ENCODE assay signal across 9 mouse cellular contexts in genomic region chr6:49216811-49217542, GRCm38 (mm10). TPM values are rescaled to one million over a fixed set of nuclear protein-coding genes. Genes with fewer than 3 reads are reported as not detected.
DNase-seq lines count a peak whose midpoint lies in the region; ATAC-seq and TF ChIP-seq lines count a peak whose summit lies in the region.
"Had no signal": no experiment of that assay in that cellular context is flagged by ENCODE, and none has a peak within 500 bp of the region (broad histone marks: within the 10 kb centered on the region; RNA-seq: fewer than 3 reads in every experiment).

No protein-coding gene starts in this region.

- no peak for TF ChIP-seq CTCF in lung, embryonic 14.5 days (IDR thresholded peaks at IDR 0.05; ENCODE audit: low read depth)
- TF ChIP-seq CTCF in midbrain, postnatal 0 days (IDR thresholded peaks at IDR 0.05): no peak
- TF ChIP-seq CTCF in gastrocnemius, adult 2 months (IDR thresholded peaks at IDR 0.05): no peak
- no peak for TF ChIP-seq CTCF in cerebellum, adult 2 months (IDR thresholded peaks at IDR 0.05; ENCODE audit: borderline replicate concordance, insufficient read depth, low read depth, low read length)

- no peak for ATAC-seq in lung, embryonic 14.5 days (ENCODE audit: insufficient read depth)
- no peak for ATAC-seq in embryonic facial prominence, embryonic 14.5 days (ENCODE audit: low read depth)
- ATAC-seq in intestine, embryonic 14.5 days (replicated peaks; ENCODE audit: low FRiP score, low TSS enrichment, low read depth): no peak
- ATAC-seq in midbrain, postnatal 0 days (ENCODE audit: low FRiP score): no peak

- H3K4me3 ChIP-seq in lung, embryonic 14.5 days (ENCODE audit: low read depth, low read length): peak overlapping the region; percentile 64
- peak overlapping the region; percentile 64 for H3K4me3 ChIP-seq in embryonic facial prominence, embryonic 14.5 days (ENCODE audit: low read depth, low read length)
- peak overlapping the region; percentile 97 for H3K4me3 ChIP-seq in intestine, embryonic 14.5 days (ENCODE audit: low read depth, low read length)
- H3K4me3 ChIP-seq in midbrain, postnatal 0 days (ENCODE audit: low read depth, low read length): peak overlapping the region; percentile 35
- no peak overlapping the region for H3K4me3 ChIP-seq in gastrocnemius, adult 2 months
- no peak overlapping the region for H3K4me3 ChIP-seq in cerebellum, adult 2 months (replicated peaks; ENCODE audit: insufficient read depth, low read depth, low read length)

- 3% methylated on average over 11 of the region's 11 CpGs for WGBS in lung, embryonic 14.5 days
- 5% methylated on average over 11 of the region's 11 CpGs for WGBS in embryonic facial prominence, embryonic 14.5 days
- 2% methylated on average over 11 of the region's 11 CpGs for WGBS in intestine, embryonic 14.5 days
- 8% methylated on average over 11 of the region's 11 CpGs for WGBS in midbrain, postnatal 0 days
- 14% methylated on average over 11 of the region's 11 CpGs for WGBS in cerebellum, adult 2 months

- TF ChIP-seq POLR2A in cerebellum, adult 2 months (IDR thresholded peaks at IDR 0.05; ENCODE audit: borderline replicate concordance, insufficient read depth, low read length): no peak

- 0 out of 2 replicates have a peak, but pooled peaks cover 4% of the 10 kb centered on the region for H3K4me1 ChIP-seq in lung, embryonic 14.5 days (ENCODE audit: insufficient read depth)
- H3K4me1 ChIP-seq in embryonic facial prominence, embryonic 14.5 days (ENCODE audit: control insufficient read depth, insufficient read depth, low read length): peaks cover 10% of the 10 kb centered on the region
- no peaks in the 10 kb centered on the region; the same call in 1 of the 2 replicates for H3K4me1 ChIP-seq in intestine, embryonic 14.5 days (replicated peaks; ENCODE audit: control insufficient read depth, insufficient read depth, low read length)
- H3K4me1 ChIP-seq in midbrain, postnatal 0 days (ENCODE audit: insufficient read depth, low read length): no peaks in the 10 kb centered on the region
- H3K4me1 ChIP-seq in cerebellum, adult 2 months (ENCODE audit: control insufficient read depth, insufficient read depth, low read length): no peaks in the 10 kb centered on the region

- H3K27ac ChIP-seq in lung, embryonic 14.5 days (ENCODE audit: low read depth): peak overlapping the region; percentile 97
- peak overlapping the region; percentile 94 for H3K27ac ChIP-seq in embryonic facial prominence, embryonic 14.5 days (replicated peaks; ENCODE audit: low read depth, low read length)
- peak overlapping the region; percentile 95 for H3K27ac ChIP-seq in intestine, embryonic 14.5 days (ENCODE audit: low read depth)
- H3K27ac ChIP-seq in midbrain, postnatal 0 days (ENCODE audit: low read depth, low read length): no peak overlapping the region
- no peak overlapping the region for H3K27ac ChIP-seq in gastrocnemius, adult 2 months
- H3K27ac ChIP-seq in cerebellum, adult 2 months (ENCODE audit: insufficient read depth, low read length): no peak overlapping the region

- peak overlapping the region; percentile 83 for H3K4me2 ChIP-seq in lung, embryonic 14.5 days
- peak overlapping the region; percentile 90 for H3K4me2 ChIP-seq in embryonic facial prominence, embryonic 14.5 days (ENCODE audit: low read depth, low read length)
- peak overlapping the region; percentile 86 for H3K4me2 ChIP-seq in intestine, embryonic 14.5 days (ENCODE audit: low read length)
- H3K4me2 ChIP-seq in midbrain, postnatal 0 days (ENCODE audit: low read depth, low read length, poor library complexity, severe bottlenecking): peak overlapping the region; percentile 38

- H3K9me3 ChIP-seq in lung, embryonic 14.5 days (ENCODE audit: low read depth, low read length): no peaks in the 10 kb centered on the region
- H3K9me3 ChIP-seq in embryonic facial prominence, embryonic 14.5 days (ENCODE audit: control insufficient read depth, low read length): no peaks in the 10 kb centered on the region
- no peaks in the 10 kb centered on the region for H3K9me3 ChIP-seq in intestine, embryonic 14.5 days (ENCODE audit: control insufficient read depth, low read length)
- H3K9me3 ChIP-seq in midbrain, postnatal 0 days (ENCODE audit: low read length): no peaks in the 10 kb centered on the region

- no peak for DNase-seq in lung, embryonic 14.5 days
- no peak for DNase-seq in lung, postnatal 25 days (ENCODE audit: low spot score)
- no peak for DNase-seq in embryonic facial prominence, embryonic 14.5 days (ENCODE audit: low spot score)
- DNase-seq in intestine, embryonic 14.5 days (ENCODE audit: low spot score): no peak
- no peak for DNase-seq in midbrain, postnatal 0 days (ENCODE audit: low spot score)
- no peak for DNase-seq in gastrocnemius, adult 2 months
- no peak for DNase-seq in cerebellum, adult 2 months
- DNase-seq in right cerebral cortex, adult 2 months (ENCODE audit: low spot score in 2 of 2): no peak

- H3K36me3 ChIP-seq in lung, embryonic 14.5 days (ENCODE audit: insufficient read depth): no peaks in the 10 kb centered on the region
- no peaks in the 10 kb centered on the region for H3K36me3 ChIP-seq in embryonic facial prominence, embryonic 14.5 days (ENCODE audit: control insufficient read depth, insufficient read depth, low read length)
- no peaks in the 10 kb centered on the region for H3K36me3 ChIP-seq in intestine, embryonic 14.5 days (ENCODE audit: control insufficient read depth, insufficient read depth, low read length)
- no peaks in the 10 kb centered on the region for H3K36me3 ChIP-seq in midbrain, postnatal 0 days (ENCODE audit: insufficient read depth, low read length)

- H3K9ac ChIP-seq in lung, embryonic 14.5 days: peak overlapping the region; percentile 74
- H3K9ac ChIP-seq in embryonic facial prominence, embryonic 14.5 days (ENCODE audit: low read depth, low read length): peak overlapping the region; percentile 77
- peak overlapping the region; percentile 75 for H3K9ac ChIP-seq in intestine, embryonic 14.5 days (ENCODE audit: low read length)
- no peak overlapping the region for H3K9ac ChIP-seq in midbrain, postnatal 0 days (replicated peaks; ENCODE audit: low read length, poor library complexity, severe bottlenecking)

- H3K27me3 ChIP-seq in lung, embryonic 14.5 days (ENCODE audit: insufficient read depth, low read length): no peaks in the 10 kb centered on the region
- H3K27me3 ChIP-seq in embryonic facial prominence, embryonic 14.5 days (replicated peaks; ENCODE audit: control insufficient read depth, insufficient read depth, low read length): no peaks in the 10 kb centered on the region
- no peaks in the 10 kb centered on the region for H3K27me3 ChIP-seq in intestine, embryonic 14.5 days (replicated peaks; ENCODE audit: control insufficient read depth, insufficient read depth, low read length)
- H3K27me3 ChIP-seq in midbrain, postnatal 0 days (ENCODE audit: insufficient read depth, low read length): peaks cover 10% of the 10 kb centered on the region; the same call in 1 of the 2 replicates
- peaks cover 33% of the 10 kb centered on the region; the same call in 1 of the 2 replicates for H3K27me3 ChIP-seq in cerebellum, adult 2 months (ENCODE audit: control insufficient read depth, insufficient read depth, low read length)

- intact Hi-C loops in gastrocnemius, adult 2 months (cut with DNase I): loop anchor here (5.0 kb wide), 1 partner anchor 100 kb away; the partner anchor contains the start of gene Ccdc126

RNA-seq across cellular contexts. Expression of gene Igf2bp3, which starts 2.2 kb away (rescaled TPM):
- 62.4 and 67.5 TPM in 2 replicates for polyA plus RNA-seq in lung, embryonic 14.5 days (2014; fragmentation: Nextera tagmentation; extraction: Ambion mirVana)
- 49.4 and 61.6 TPM in 2 replicates for polyA plus RNA-seq in embryonic facial prominence, embryonic 14.5 days (2014; fragmentation: Nextera tagmentation; extraction: Ambion mirVana)
- 105 and 111 TPM in 2 replicates for polyA plus RNA-seq in intestine, embryonic 14.5 days (2014; fragmentation: Nextera tagmentation; extraction: Ambion mirVana)
- 5.4 and 7.4 TPM in 2 replicates for total RNA-seq in midbrain, postnatal 0 days (2014; rRNA removed)
- polyA plus RNA-seq in midbrain, postnatal 0 days (2015; fragmentation: Nextera tagmentation; extraction: Ambion mirVana): 8.8 and 10.6 TPM in 2 replicates
- total RNA-seq in gastrocnemius, adult 2 months (2021): under 1 TPM; 0.06 to 0.13 TPM
- polyA plus RNA-seq in cerebellum, adult 2 months (2012; rRNA removed): 0.08 and 0.10 TPM in 2 replicates
- total RNA-seq: layer of hippocampus, postnatal 36 days had no signal

RNA-seq across cellular contexts. Expression of gene Tra2a, which starts 46.9 kb away (rescaled TPM):
- polyA plus RNA-seq in lung, embryonic 14.5 days (2014; fragmentation: Nextera tagmentation; extraction: Ambion mirVana): 47.8 and 51.6 TPM in 2 replicates
- polyA plus RNA-seq in embryonic facial prominence, embryonic 14.5 days (2014; fragmentation: Nextera tagmentation; extraction: Ambion mirVana): 39.6 and 40.6 TPM in 2 replicates
- polyA plus RNA-seq in intestine, embryonic 14.5 days (2014; fragmentation: Nextera tagmentation; extraction: Ambion mirVana): 45.6 and 45.9 TPM in 2 replicates
- 66.9 and 70.7 TPM in 2 replicates for total RNA-seq in midbrain, postnatal 0 days (2014; rRNA removed)
- polyA plus RNA-seq in midbrain, postnatal 0 days (2015; fragmentation: Nextera tagmentation; extraction: Ambion mirVana): 35.3 and 41.8 TPM in 2 replicates
- total RNA-seq in gastrocnemius, adult 2 months (2021): 10 to 100 TPM; 15.0 to 30.8 TPM
- 94.9 and 97.6 TPM in 2 replicates for polyA plus RNA-seq in cerebellum, adult 2 months (2012; rRNA removed)

Comparison
In these comparisons a context has a peak if more than half of its experiments do, and no peak if none do; other contexts are left out.
1. H3K27ac ChIP-seq: peak in lung, embryonic 14.5 days (single experiment), embryonic facial prominence, embryonic 14.5 days (single experiment) and intestine, embryonic 14.5 days (single experiment); none in midbrain, postnatal 0 days (single experiment), gastrocnemius, adult 2 months (single experiment) and cerebellum, adult 2 months (single experiment).
2. H3K4me2 ChIP-seq: peak in every context shown above with its lines; median percentile 90 in embryonic facial prominence, embryonic 14.5 days; 86 in intestine, embryonic 14.5 days; 83 in lung, embryonic 14.5 days; 38 in midbrain, postnatal 0 days.
3. H3K4me3 ChIP-seq: peak in lung, embryonic 14.5 days (single experiment), embryonic facial prominence, embryonic 14.5 days (single experiment), intestine, embryonic 14.5 days (single experiment) and midbrain, postnatal 0 days (single experiment); none in gastrocnemius, adult 2 months (single experiment) and cerebellum, adult 2 months (single experiment).